Mouse (Mus musculus) large intestine, adult 2 months (tissue): ENCODE measurements around the gene Fpr3. TPM values are rescaled to one million over a fixed set of nuclear protein-coding genes. Genes with fewer than 3 reads are reported as not detected.
A peak's percentile ranks its signal among the peaks of the same experiment; 100 is the strongest.
"Not testable (repeated sequence)": the region's sequence is repeated elsewhere in the genome, so short reads cannot be mapped to it uniquely, and the experiment has no call there.

Experiments
- DNase-seq: peaks from one replicate; pipeline ENCODE4 v3.0.0-alpha.2; 2012; ENCODE audit warnings: low read depth, low spot score
- WGBS: fragments of 180-500 bp; shearing (Covaris S2); methylation state at CpG from one replicate; pipeline ENCODE4 v1.1.7; 2018; 5-methylcytosine and 5-hydroxymethylcytosine counted together
- polyA plus RNA-seq: library from polyadenylated mRNA; depleted of rRNA; stranded (reverse); fragments of >200 nt; gene quantifications from 2 replicates; pipeline ENCODE4 v1.2.3, GENCODE M21; 2012; rRNA removed

Gene Fpr3
- polyA plus RNA-seq, 1 experiment = not detected

DNA sequence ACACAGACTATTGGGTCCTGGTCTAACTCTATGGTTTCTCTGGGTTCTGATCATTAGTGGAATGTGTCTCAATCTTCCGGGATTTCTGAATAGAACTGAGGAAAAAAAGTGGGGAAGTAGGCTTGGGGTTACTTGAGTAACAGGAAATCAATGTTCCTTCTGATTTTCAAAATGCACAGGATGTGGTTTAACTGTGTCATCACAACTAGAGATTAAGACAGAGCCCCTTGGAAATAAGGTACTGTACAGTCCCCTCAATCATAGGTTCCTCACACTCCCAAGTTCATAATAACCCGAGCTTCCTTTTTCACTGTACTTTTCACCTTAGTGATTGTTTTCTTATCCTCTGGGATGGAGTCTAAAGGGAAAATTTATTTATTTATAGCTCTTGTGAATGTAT, 16.0 kb upstream of the Fpr3 start:
- no peak for DNase-seq
- 80% methylated on average over 2 of the region's 2 CpGs for WGBS

DNA sequence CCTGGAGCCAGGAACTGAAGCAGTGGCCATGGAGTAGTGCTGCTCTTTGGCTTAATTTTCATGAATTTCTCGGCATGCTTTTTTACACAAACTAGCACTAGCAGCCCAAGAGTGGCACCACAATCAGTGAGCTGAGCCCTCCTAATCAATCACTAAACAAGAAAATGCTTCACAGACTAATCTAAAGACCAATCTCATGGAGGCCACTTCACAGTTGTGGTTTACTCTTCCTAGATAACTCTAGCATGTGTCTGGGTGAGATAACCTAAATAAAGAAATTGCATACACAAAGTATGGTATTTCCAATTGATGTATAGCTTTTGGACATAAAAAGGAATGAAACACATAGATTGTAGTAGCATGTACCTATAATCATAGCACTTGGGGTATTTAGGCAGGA, 8.3 kb upstream of the Fpr3 start:
- no peak for DNase-seq
- 81% methylated on average over 1 of the region's 1 CpGs for WGBS

DNA sequence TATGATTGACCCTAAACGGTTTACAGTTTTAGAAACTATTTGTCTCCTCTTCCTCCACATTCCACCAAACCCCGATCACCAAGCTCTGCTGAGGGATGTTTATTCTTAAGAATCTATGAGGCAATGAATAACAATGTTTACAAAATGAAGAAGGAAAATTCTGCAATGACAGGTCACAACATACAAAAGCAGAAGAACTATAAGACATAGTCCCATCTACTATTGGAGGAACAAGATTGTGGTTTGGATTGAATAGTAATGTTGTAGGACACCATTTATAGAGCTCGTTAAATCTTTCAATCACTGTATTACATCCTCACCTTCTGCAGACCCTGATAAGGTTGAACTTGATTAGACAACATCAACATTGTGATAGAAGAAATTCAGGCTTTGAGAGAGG, 5.0 kb upstream of the Fpr3 start:
- no peak for DNase-seq
- 61% methylated on average over 3 of the region's 3 CpGs for WGBS

DNA sequence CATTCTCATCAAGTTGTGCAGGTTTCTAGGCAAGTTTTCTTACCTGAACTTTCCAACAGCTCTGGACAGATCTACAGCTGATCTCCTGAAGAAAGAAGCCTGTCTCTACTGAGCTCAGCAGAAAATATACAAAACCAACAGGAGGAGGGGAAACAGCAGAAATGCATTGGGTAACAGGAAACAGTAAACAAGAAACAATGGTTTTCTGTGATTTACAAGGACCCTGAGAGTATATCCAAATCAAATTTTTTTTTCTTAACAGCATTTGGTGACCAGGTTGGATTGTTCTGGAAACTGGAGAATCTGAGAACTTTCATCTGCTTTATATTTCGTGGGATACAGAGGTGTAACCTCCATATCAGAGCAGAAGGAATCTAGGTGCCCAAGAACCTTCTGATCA, 3.8 kb upstream of the Fpr3 start, which contains the start of gene Fpr1:
Gene Fpr1 (minus strand): TSS at position 101 of the 400 bp plus-strand sequence.
- DNase-seq = no peak
- 48% methylated on average over 1 of the region's 1 CpGs for WGBS

DNA sequence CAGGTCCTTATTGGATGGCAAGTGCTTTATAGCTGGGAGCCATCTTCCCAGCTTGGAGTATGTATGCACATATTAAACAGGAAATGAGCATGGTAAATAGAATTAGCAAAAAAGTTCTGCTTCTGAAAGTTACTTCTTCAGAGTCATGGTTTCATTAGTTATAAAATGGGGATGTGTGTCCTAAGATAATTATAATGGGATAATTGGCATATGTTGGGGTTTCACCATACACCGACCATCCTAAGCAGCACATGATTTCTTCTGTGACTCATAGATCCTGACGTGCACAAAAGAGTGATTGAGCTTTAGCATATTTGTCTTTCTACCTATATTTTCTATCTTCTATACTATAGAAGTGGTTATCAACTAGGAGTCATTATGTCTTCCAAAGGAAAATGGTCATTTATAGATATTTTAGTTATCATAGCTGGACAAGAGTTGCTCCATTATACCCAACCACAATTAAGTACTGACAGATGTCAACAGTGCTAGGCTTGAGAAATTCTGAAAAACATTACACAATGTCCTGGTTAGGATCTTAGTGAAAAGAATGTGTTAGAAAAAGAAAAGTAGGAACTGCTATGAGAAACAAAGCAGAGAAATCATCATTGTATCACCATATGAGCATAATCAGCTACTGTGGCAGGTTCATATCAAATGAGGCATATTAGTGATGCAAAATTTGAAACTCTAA, 2.2 kb downstream of the Fpr3 start:
- 72% methylated on average over 2 of the region's 2 CpGs for WGBS
- no peak for DNase-seq

DNA sequence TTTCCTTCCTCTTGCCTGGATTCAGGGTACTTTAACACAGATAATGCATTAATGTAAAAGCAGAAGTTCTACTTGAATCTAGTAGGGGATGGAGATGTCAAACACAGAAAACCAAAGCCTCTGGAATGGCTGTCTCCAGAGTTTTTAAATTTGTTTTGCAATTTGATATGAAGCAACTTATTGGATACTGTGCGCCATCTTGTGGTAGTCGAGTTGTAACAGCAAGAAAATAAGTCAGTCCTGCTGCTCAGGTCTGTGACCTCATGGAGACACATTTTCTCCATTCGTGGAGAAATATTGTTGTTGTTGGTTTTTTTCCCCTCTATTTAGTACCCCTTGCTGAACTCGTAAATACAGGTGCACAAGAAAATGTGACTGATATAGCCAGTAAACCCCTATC, 8.4 kb downstream of the Fpr3 start:
- WGBS = 2% methylated on average over 4 of the region's 4 CpGs
- peak; percentile 31 for DNase-seq

DNA sequence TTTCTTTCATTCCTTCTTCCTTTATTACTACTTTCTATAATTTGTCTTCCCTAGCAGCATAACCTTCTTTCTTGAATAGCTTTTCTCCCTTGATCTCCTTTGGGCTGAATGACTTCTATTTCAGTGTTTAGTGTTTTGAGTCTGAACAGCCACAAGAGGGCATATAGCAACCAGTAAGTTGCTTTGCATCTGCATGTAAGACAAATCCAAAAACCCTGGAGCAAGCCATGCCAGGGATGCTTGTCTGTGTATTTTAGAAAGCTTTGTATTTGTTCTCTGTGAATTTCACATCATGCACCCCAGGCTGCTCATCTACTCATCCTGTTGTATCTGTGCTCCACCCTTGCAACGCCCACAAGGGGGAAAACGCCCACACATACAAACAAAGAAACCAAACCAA, 11.6 kb downstream of the Fpr3 start:
- 64% methylated on average over 2 of the region's 2 CpGs for WGBS
- no peak for DNase-seq

DNA sequence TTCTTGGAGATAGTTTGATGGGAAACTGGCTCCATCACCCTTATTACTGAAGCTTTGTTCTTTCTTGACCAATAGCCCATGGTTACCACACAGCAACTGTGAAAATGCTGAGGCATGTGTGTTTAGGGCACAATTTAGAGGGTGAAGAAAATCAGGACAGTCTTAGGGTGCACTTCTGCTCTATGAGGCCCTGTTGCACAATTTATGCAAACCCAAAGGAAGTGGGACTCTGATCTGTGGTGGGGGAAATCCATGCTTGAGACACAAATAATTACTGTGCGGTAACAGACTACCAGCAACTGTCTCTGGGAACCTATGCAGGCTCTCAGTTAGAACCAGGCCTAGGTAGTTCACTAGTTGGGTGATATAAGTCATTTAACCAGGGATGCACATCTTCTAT, 13.1 kb downstream of the Fpr3 start:
- no peak for DNase-seq

DNA sequence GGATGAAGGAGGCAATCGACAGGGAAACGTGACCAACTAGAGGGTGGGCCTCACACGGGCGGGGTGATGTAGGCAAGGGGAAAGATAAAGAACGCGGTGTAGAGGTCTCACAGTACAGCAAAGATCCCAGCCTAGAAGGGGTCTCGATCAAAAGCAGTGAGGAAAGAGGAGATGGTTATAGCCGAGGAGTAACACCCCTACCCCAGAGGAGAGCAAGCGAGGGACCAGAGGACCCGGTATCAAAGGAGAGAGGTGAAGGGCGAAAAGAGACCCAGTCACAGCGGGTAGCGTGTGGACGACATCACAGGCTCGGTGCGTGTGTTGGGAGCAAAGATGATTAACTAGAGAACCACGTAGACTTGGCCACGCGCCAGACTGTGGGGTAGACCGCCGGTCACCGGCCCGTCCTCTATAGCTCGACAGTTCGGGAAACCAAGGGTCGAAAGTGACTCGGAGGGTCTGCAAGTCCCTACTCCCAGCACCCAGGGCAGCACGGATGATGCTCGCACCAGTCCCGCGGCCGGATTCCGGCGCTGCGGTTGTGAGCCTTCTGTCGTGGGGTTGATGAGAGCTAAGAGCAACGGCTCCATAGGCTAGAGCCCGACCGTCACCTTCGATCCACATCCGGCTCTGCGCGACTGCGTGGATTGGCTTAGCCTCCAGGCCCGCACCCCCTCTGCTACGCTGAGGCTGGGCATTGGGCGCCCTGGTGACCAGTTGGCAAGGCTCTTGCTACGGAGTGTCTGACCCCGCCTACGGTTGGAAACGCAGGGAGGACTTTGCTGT, 22.2 kb downstream of the Fpr3 start:
- WGBS = 16% methylated on average over 51 of the region's 51 CpGs
- DNase-seq = peak; percentile 25

More for the DNA sequence above, 13.1 kb downstream of the Fpr3 start:
- WGBS = 74% methylated on average over 1 of the region's 1 CpGs

DNA sequence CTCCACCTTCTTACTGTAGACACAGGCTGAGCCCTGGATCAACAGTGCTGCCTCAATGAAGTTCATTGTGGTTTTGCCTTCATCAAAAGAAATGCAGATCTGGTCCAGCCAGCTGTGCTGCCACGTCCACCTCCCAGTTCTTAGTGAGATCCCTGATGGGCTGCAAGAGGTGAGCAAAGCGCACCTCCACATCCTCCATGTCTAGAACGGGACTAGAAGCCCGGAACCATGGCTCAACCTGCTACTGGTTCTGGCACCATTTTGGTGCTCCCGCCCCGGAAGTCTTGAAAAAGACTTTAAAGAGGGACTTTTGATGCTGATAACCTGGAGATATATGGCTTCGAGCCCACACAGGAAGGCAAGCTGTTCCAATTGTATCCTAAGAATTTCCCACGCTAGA, 25.0 kb downstream of the Fpr3 start:
- WGBS = 86% methylated on average over 8 of the region's 8 CpGs
- not testable (repeated sequence) for DNase-seq

DNA sequence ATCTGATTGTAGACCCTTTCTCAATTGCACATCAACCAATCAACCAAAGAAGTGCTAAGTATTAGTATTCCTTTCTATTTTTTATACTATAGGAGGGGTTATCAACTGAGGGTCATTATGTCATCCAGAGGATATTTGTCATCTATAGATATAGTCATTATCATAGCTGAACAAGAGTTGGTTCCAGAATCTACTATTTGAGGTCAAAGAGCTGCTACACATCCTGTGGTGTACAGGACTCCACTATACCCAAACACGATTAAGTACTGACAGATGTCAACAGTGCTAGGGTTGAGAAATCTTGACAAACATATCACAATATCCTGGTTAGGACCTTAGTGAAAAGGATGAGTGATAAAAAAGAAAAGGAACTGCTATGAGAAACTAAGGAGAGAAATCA, 29.7 kb downstream of the Fpr3 start:
- WGBS = 96% methylated on average over 1 of the region's 1 CpGs
- DNase-seq = no peak

DNA sequence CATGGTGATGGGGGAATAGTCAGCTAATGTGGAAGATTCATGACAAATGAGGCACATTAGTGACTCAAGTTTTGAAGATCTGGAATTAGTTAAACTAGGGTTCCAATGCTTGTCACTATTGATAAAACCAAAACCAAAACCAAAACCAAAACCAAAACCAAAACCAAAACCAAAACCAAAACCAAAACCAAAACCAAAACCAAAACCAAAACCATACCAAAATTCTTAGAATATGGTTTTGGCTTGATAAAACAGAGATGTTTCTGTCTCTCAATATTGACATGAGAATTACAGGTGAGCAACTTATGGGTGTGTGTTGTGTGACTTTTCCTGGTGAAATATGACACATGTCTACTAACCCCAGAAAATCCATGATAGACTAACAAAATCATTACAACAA, 30.1 kb downstream of the Fpr3 start:
- DNase-seq = no peak

DNA sequence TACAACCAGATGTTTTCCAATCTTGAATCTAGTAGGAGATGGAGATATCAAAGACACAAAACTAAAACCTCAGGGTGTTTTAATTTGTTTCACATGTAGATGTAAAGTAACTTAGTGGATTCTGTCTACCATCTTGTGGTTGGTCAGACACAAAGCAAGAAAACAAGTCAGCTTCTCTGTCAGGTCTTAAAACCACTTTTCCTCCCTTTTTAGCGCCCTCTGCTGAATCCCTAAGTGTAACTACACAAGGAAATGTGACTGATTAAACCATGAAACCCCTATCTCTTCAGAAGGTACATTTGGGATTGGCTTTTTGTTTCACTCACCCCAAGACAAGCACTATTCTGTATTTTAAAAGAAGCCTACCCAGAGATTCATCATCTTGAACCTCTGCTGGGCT, 85.8 kb downstream of the Fpr3 start:
- DNase-seq = no peak
- 15% methylated on average over 1 of the region's 1 CpGs for WGBS

DNA sequence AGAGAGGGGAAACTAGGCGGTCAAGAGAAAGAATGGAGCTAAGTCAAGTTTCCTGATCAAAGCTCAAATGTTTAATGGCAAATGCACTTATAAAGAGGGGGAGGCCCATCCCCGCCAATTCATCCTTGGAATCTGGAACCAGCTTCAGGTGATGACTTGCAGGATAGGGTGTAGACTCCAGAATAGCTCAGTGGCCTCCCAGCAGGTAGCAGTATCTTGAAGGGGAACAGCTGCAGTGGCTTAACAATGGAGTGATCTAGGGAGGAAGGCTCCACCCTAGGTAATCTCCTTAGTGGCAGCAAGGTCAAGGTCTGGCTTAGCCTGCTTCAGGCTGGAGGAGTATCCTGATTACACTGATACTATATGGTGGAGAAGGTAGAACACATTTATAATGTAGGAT, 93.6 kb downstream of the Fpr3 start:
- 76% methylated on average over 2 of the region's 2 CpGs for WGBS
- not testable (repeated sequence) for DNase-seq

DNA sequence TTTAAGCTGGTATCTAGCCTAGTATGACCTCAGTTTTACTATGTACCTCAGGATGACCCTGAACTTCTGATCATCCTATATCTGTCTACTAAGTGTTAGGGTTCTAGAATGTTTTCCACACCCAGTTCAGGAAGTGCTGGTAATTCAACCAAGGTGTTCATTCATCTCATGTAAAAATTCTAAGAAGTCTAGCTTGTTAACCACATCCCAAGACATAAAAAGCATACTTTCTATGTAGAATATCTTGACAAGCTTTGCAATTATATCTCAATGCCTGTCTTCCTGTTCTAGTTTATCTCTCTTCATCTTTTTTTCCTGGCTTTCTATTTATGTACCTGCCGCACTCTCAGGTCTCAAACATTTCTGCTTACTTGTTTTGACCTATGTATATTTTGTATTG, 117.1 kb downstream of the Fpr3 start:
- 92% methylated on average over 1 of the region's 1 CpGs for WGBS
- no peak for DNase-seq

Other genes starting within 250 kb of the Fpr3 start
- not detected in 2 replicates for gene Vmn2r90, start 184.1 kb upstream of the Fpr3 start, polyA plus RNA-seq
- 7.7 and 8.3 TPM in 2 replicates for gene Spaca6, start 60.7 kb upstream of the Fpr3 start, polyA plus RNA-seq
- 0.17 and 0.19 TPM in 2 replicates for gene Has1, start 32.6 kb upstream of the Fpr3 start, polyA plus RNA-seq
- 0.75 and 0.79 TPM in 2 replicates for gene Fpr1, start 3.9 kb upstream of the Fpr3 start, polyA plus RNA-seq
- gene Fpr2, start within 50 bp of the Fpr3 start, polyA plus RNA-seq = 0.76 and 0.80 TPM in 2 replicates
- not detected in 2 replicates for gene Fpr-rs4, start 133.9 kb downstream of the Fpr3 start, polyA plus RNA-seq
- not detected in 2 replicates for gene Vmn2r124, start 161.6 kb downstream of the Fpr3 start, polyA plus RNA-seq
- not detected in 2 replicates for gene Vmn2r91, start 197.2 kb downstream of the Fpr3 start, polyA plus RNA-seq